Mouse (Mus musculus) thymus, postnatal 0 days (tissue): ENCODE results near the gene Degs1. TPM values are rescaled to one million over a fixed set of nuclear protein-coding genes. Genes with fewer than 3 reads are reported as not detected.

Experiments
- DNase-seq: peaks from one replicate; pipeline ENCODE4 v3.0.0-alpha.2; 2015; ENCODE audit warnings: low spot score
- polyA plus RNA-seq: library from polyadenylated mRNA; unstranded; fragments of >200 nt; fragmentation: Nextera tagmentation; extraction: Ambion mirVana; gene quantifications from 2 replicates; pipeline ENCODE4 v1.2.1, GENCODE M21; 2015

Degs1 gene
- polyA plus RNA-seq, 1 experiment from 2014 or later, result 149 TPM

DNA sequence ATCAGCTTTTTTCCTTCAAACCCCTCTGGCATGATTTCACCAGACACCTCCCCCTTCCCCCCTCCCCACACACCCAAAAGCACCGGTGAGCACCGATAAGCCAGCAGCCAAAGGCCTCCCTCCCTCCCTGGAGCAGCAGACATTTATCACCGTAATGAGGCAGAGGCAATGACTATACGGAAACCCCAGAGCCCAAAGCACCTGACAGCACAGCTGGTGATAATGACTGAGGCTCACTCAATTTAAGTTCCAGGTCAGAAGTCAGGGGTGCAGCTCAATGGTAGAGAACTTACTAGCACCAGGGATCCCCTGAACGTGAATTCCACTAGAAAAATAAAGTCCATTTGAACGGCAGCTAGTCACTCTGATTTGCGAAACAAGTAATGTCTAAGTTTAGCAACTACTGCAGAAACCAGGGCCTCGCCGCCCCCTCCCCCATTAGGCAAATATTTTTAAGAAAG is 1.3 kb downstream of the Degs1 start:
- DNase-seq, result peak; percentile 66

DNA sequence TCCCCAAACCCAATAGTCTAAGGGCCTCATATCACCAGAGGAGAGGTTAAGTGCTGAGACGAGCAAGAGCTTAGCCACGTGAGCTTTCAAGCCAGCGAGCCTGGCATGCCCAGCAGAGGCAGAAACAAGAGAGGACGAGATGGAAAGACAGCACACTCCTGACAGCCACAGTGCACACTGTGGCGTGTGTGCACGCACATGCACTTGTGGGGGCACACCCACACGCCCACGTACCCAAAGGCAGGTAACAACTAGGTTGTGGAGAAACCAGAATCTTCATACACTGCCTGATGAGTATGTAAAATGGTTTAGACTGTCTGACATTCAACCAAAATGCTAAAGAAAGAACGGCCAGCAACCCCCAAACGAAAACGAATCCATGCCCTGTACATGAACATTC is 2.0 kb downstream of the Degs1 start:
- no peak for DNase-seq

DNA sequence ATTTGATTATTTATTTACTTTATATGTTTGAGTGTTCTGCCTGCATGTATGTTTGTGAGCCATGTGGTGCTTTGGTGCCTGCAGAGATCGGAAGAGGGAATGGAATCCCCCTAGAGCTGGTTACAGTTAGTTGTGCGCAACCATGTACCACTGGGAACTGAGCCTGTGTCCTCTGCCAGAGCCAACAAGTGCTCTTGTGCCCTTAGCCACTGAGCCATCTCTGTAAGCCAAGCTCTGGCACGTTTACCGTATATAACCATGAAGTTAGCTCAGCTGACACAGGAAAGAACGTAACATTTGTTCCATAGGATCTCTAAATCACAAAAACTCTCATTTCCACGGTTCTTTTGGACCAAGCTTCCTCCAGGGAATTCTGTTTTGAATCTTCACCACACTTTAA is 2.6 kb downstream of the Degs1 start:
- DNase-seq, result no peak

DNA sequence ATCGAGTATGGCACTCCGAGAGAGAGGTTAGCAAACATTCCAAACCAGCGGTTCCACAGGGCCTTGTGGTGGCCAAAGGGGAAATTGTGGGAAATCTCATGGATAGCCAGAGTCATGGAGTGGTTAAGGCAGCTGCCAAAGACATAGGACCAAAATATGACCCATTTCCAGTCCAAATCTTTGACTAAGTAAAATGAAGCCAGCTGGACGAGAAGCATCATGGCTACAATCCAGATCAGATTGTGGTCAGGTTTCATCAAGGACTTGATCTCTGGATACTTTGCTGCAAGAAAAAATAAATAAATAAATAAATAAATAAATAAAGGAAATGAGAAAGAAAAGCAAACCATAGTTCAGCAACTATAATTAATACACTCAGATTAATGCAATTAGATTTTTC is 3.2 kb downstream of the Degs1 start:
- no peak for DNase-seq

DNA sequence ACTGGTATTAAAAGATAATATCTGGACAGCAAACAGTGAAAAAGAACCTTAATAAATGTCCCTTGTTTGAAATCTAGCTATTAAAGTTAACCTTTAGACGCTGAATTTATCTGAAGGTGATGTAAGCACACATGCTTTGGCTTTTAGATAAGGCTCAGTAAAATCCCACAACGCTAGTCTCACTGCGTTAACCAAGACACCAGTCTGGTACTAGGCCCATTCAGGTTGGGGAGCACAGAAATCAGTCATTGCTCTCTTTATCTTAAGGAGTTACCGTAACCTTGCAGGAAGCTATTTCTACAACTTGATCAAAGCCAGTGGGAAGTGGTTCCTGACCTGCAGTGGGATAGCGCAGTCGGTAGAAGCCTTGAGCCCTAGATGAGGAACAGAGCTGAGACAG is 7.5 kb downstream of the Degs1 start:
- DNase-seq, result no peak

DNA sequence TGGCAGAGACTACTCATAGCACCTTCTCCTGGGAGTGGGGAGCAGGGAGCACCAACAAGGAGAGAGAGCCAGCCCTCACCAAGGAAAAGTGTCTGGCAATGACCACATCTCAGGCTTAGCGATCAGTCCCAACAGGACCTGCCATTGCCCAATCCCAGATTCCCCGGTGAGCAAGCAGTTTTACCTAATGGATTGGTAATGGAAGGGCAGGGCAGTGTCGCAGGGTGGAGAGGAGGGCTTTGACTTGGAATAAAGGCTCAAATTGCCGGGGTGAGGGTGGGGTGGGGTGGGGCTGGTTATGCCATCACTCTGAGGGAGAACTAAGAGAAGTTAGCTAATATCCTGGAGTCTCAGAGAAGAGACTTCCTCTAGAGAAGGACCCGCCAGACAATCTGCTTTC is 11.0 kb downstream of the Degs1 start:
- DNase-seq, result no peak

GRCm38 (mm10) chr1:182271130-182271529 is 11.5 kb downstream of the Degs1 start:
- no peak for DNase-seq

GRCm38 (mm10) chr1:182268317-182268716 is 14.3 kb downstream of the Degs1 start:
- DNase-seq, result no peak

DNA sequence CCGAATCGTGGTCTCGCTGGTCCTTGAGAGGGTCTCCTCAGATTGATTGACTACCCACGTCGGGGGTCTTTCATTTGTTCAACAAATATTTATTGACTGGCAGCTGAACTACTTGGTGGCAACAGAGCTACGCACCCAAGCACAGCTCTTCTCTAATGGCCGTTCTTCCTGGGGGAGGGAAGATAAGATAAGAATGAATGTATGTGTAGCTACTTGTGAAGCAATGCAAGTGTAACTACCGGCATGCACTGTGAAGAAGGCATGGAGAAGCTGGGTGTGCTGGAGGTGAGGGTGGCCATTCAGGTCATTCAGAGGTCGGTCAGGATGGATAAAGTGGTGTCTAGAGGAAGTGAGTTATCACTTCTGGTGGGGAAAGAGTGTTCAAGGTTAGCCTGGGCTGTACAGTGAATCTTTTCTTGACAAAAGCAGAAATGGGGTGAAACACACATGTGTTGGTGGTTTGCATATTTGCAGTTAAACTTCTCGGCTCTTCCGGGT is 16.5 kb downstream of the Degs1 start:
- no peak for DNase-seq

DNA sequence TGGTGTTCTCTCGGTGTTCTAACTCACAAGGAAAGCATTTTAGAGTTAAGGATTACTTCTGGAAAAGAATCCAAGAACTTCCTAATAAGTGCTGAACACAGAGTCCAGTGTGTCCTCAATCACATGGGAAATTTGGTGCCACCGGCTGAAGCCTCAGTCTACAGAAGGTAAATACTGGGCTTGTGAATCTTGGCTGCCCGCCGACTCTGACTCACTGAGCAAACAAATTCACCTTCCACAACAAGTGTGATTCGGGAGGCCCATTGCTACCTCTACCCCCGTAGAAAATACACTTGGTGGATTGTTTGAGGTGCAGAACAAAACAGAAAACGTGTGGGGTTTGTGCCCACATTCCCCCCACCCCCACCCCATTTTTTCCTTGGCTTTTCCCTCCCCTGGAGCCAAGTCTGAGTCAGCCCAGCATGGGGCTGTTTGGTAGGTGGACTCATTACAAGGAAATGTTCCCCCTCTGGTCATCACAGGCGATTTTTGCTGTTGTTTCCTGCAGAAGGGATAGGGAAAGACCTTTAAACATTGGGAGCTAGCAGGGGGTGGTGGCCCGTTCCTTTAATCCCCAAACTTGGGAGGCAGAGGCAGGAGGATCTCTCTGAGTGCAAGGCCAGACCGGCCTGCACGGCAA is 26.4 kb downstream of the Degs1 start:
- no peak for DNase-seq

GRCm38 (mm10) chr1:182255031-182255430 is 27.6 kb downstream of the Degs1 start:
- DNase-seq, result peak; percentile 59

GRCm38 (mm10) chr1:182254618-182255017 is 28.0 kb downstream of the Degs1 start:
- DNase-seq, result peak; percentile 64

GRCm38 (mm10) chr1:182253756-182254534 is 28.7 kb downstream of the Degs1 start:
- no peak for DNase-seq

GRCm38 (mm10) chr1:182252534-182253171 is 30.0 kb downstream of the Degs1 start:
- no peak for DNase-seq

GRCm38 (mm10) chr1:182250734-182251133 is 31.9 kb downstream of the Degs1 start:
- DNase-seq, result peak; percentile 16

DNA sequence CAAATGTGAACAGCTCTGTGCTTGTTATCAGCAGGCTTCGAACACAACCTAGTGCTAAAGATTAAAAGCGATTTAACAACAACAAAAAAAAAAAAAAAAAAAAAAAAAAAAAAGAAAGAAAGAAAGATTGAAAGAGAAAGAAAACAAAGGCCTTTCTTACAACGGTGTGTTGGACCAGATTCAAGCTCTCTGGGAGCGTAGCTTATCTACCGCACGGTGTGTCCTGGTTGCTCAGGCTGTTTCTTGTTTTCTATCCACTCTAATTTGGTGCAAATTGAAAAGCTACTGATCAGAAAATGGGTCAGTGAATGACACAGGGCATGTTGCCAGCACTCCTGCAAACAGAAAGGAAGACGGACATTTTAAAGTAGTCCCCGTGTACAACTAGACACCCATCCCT is 33.3 kb downstream of the Degs1 start:
- no peak for DNase-seq

- DNase-seq, result no peak
These were observed 37.6 kb downstream of the Degs1 start for GRCm38 (mm10) chr1:182245003-182245402.

DNA sequence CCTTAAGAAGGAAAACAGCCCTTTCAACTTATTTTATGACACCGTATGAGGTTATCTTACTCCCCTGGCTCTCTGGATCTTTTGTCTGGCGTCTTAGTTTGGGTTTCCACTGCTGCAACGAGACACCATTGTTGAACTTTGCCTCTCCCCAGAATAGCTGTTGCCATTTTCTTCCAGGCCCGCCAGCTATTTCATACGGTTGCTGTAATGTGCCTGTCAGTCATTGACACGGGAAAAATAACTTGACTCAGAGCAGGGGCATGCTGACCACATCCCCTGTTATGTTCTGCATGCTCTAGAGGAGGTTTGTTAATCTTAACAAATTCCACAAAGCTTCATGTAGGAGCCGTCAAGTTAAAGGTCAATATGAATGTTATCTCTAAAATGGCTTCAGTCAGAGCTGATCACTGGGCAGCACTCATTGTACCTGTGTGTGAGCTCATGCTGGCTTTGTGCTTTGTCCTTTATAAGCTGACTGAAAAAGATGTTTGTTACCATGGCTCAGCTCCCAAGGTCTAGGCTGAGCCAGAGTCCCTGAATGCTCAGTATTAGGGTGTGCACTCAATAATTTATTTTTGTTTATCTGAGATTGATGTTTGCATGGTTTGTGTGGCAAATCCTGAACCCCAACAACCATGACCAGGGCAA is 44.4 kb downstream of the Degs1 start:
- DNase-seq, result no peak

- no peak for DNase-seq
These were observed 45.2 kb downstream of the Degs1 start for GRCm38 (mm10) chr1:182237386-182237785.

GRCm38 (mm10) chr1:182235174-182235573 is 47.4 kb downstream of the Degs1 start:
- no peak for DNase-seq

GRCm38 (mm10) chr1:182229381-182229780 is 53.2 kb downstream of the Degs1 start:
- DNase-seq, result no peak
